Mouse (Mus musculus) frontal cortex, adult 2 months (tissue): ENCODE data around the gene Alpi. TPM values are rescaled to one million over a fixed set of nuclear protein-coding genes. Genes with fewer than 3 reads are reported as not detected.

Experiments
- DNase-seq, 2 experiments: peaks; one replicate each; pipeline ENCODE4 v3.0.0; 2022; ENCODE audit warnings: low spot score in 1 of 2; ENCODE audit errors: extremely low spot score in 1 of 2
- polyA plus RNA-seq: library from polyadenylated mRNA; depleted of rRNA; stranded (reverse); fragments of >200 nt; gene quantifications from 2 replicates; pipeline ENCODE4 v1.2.3, GENCODE M21; 2012; rRNA removed

The Alpi gene
- polyA plus RNA-seq, 1 experiment = not detected

GRCm38 (mm10) chr1:87070720-87071119, 30.7 kb downstream of the Alpi start:
- DNase-seq = peak in 1 of 2 experiments; percentile 26

GRCm38 (mm10) chr1:87060913-87061312, 40.5 kb downstream of the Alpi start:
- no peak for DNase-seq

- no peak for DNase-seq
These were observed 42.3 kb downstream of the Alpi start for GRCm38 (mm10) chr1:87059042-87059665.

GRCm38 (mm10) chr1:87057075-87057474, 44.3 kb downstream of the Alpi start:
- no peak for DNase-seq

- DNase-seq = no peak
These were observed 50.0 kb downstream of the Alpi start for GRCm38 (mm10) chr1:87051369-87051768.

GRCm38 (mm10) chr1:87050700-87051099, 50.7 kb downstream of the Alpi start:
- DNase-seq = no peak

- no peak for DNase-seq
These were observed 51.3 kb downstream of the Alpi start for GRCm38 (mm10) chr1:87050072-87050471.

Other genes starting within 250 kb of the Alpi start
- not detected in 2 replicates for gene Alppl2, start 11.7 kb downstream of the Alpi start, polyA plus RNA-seq
- gene Akp3, start 23.4 kb upstream of the Alpi start, polyA plus RNA-seq = not detected in 2 replicates
- gene Ecel1, start 54.9 kb upstream of the Alpi start, polyA plus RNA-seq = 3.2 and 3.6 TPM in 2 replicates
- 5.0 and 5.2 TPM in 2 replicates for gene Prss56, start 81.7 kb upstream of the Alpi start, polyA plus RNA-seq
- gene Chrnd, start 89.0 kb upstream of the Alpi start, polyA plus RNA-seq = not detected in 2 replicates
- not detected in 2 replicates for gene Chrng, start 103.1 kb upstream of the Alpi start, polyA plus RNA-seq
- 56.6 and 59.9 TPM in 2 replicates for gene Eif4e2, start 112.3 kb upstream of the Alpi start, polyA plus RNA-seq
- gene Efhd1, start 162.8 kb upstream of the Alpi start, polyA plus RNA-seq = 27.6 and 29.0 TPM in 2 replicates
- gene Gigyf2, start 225.4 kb upstream of the Alpi start, polyA plus RNA-seq = 64.0 and 74.3 TPM in 2 replicates